Comparison of ENCODE assay signal across 9 mouse cellular contexts in genomic region chr8:62080195-62080802, GRCm38 (mm10). TPM values are rescaled to one million over a fixed set of nuclear protein-coding genes. Genes with fewer than 3 reads are reported as not detected.
DNase-seq lines count a peak whose midpoint lies in the region; ATAC-seq and TF ChIP-seq lines count a peak whose summit lies in the region.
"Had no signal": no experiment of that assay in that cellular context is flagged by ENCODE, and none has a peak within 500 bp of the region (broad histone marks: within the 10 kb centered on the region; RNA-seq: fewer than 3 reads in every experiment).

No protein-coding gene starts in this region.

- no peaks in the 10 kb centered on the region for H3K4me1 ChIP-seq in heart, postnatal 0 days (ENCODE audit: control insufficient read depth, insufficient read depth)
- H3K4me1 ChIP-seq: limb, embryonic 13.5 days had no signal

- H3K9ac ChIP-seq in heart, postnatal 0 days (replicated peaks; ENCODE audit: low read depth, low read length), result no peak overlapping the region
- H3K9ac ChIP-seq: limb, embryonic 13.5 days had no signal

- ATAC-seq in heart, postnatal 0 days (ENCODE audit: insufficient read depth, low read depth), result no peak

- no peaks in the 10 kb centered on the region for H3K27me3 ChIP-seq in heart, postnatal 0 days (ENCODE audit: control insufficient read depth, insufficient read depth, low read length)
- H3K27me3 ChIP-seq: limb, embryonic 13.5 days had no signal

- H3K4me3 ChIP-seq in heart, postnatal 0 days (ENCODE audit: low read depth, low read length), result no peak overlapping the region
- H3K4me3 ChIP-seq: limb, embryonic 13.5 days had no signal

- peak; percentile 57 for DNase-seq in heart, postnatal 0 days (ENCODE audit: low spot score)
- no peak for DNase-seq in heart, adult 11 months
- peak; percentile 61 for DNase-seq in 416B (ENCODE audit: low read depth)
- DNase-seq in brain, embryonic 18.5 days (ENCODE audit: low read depth, low spot score), result peak; percentile 51
- DNase-seq in large intestine, adult 2 months (ENCODE audit: low read depth, low spot score), result peak; percentile 7
- no peak for DNase-seq in right cerebral cortex, postnatal 25 days
- no peak for DNase-seq in heart, postnatal 25 days (ENCODE audit: low spot score)
- no peak for DNase-seq in thymus, adult 18-20 months

- no peaks in the 10 kb centered on the region for H3K9me3 ChIP-seq in heart, postnatal 0 days (replicated peaks; ENCODE audit: control insufficient read depth, low read length)
- H3K9me3 ChIP-seq: limb, embryonic 13.5 days had no signal

- no peak for TF ChIP-seq EP300 in heart, postnatal 0 days (IDR thresholded peaks at IDR 0.05; ENCODE audit: low read depth)

- H3K27ac ChIP-seq in heart, postnatal 0 days (ENCODE audit: low read depth), result no peak overlapping the region
- H3K27ac ChIP-seq: limb, embryonic 13.5 days had no signal

- WGBS in heart, postnatal 0 days, result 35% methylated on average over 3 of the region's 3 CpGs
- WGBS in large intestine, adult 2 months, result 41% methylated on average over 3 of the region's 3 CpGs

- TF ChIP-seq CTCF in heart, postnatal 0 days (IDR thresholded peaks at IDR 0.05; ENCODE audit: low read depth), result peak; percentile 60

- no peaks in the 10 kb centered on the region for H3K36me3 ChIP-seq in heart, postnatal 0 days (replicated peaks; ENCODE audit: control insufficient read depth, insufficient read depth, low read length)
- H3K36me3 ChIP-seq: limb, embryonic 13.5 days had no signal

- intact Hi-C loops in heart, postnatal 25 days (cut with DNase I), result loop anchor here (2.0 kb wide), 1 partner anchor 1799 kb away; no protein-coding TSS in a partner anchor

- no peak overlapping the region for H3K4me2 ChIP-seq in heart, postnatal 0 days (ENCODE audit: low read depth, low read length)
- H3K4me2 ChIP-seq: limb, embryonic 13.5 days had no signal

RNA-seq across cellular contexts. Expression of gene Anxa10, which starts 42.7 kb away (rescaled TPM):
- total RNA-seq in heart, postnatal 0 days (2014; rRNA removed; ENCODE audit: low replicate concordance), result not detected in 2 replicates
- polyA plus RNA-seq in heart, postnatal 0 days (2015; fragmentation: Nextera tagmentation; extraction: Ambion mirVana), result not detected in 2 replicates
- polyA plus RNA-seq in large intestine, adult 2 months (2012; rRNA removed), result 0.10 TPM in 1 of 2 replicates, not detected in the other
- total RNA-seq in heart, postnatal 25 days (2021), result not detected
- polyA plus RNA-seq: limb, embryonic 13.5 days had no signal

Comparison
In these comparisons a context has a peak if more than half of its experiments do, and no peak if none do; other contexts are left out.
1. DNase-seq: peak in heart, postnatal 0 days (single experiment), 416B (single experiment), brain, embryonic 18.5 days (single experiment) and large intestine, adult 2 months (single experiment); none in heart, adult 11 months (single experiment), right cerebral cortex, postnatal 25 days (single experiment), heart, postnatal 25 days (single experiment) and thymus, adult 18-20 months (0 of 2).